Mouse (Mus musculus): ENCODE data around the gene Rps6kc1.
A peak's percentile ranks its signal among the peaks of the same experiment; 100 is the strongest.

Rps6kc1 gene

GRCm38 (mm10) chr1:190663996-190664395 lies 247.6 kb downstream of the Rps6kc1 start:
- DNase-seq = no peak

GRCm38 (mm10) chr1:190662736-190663135 lies 248.8 kb downstream of the Rps6kc1 start:
- no peak for DNase-seq

DNA sequence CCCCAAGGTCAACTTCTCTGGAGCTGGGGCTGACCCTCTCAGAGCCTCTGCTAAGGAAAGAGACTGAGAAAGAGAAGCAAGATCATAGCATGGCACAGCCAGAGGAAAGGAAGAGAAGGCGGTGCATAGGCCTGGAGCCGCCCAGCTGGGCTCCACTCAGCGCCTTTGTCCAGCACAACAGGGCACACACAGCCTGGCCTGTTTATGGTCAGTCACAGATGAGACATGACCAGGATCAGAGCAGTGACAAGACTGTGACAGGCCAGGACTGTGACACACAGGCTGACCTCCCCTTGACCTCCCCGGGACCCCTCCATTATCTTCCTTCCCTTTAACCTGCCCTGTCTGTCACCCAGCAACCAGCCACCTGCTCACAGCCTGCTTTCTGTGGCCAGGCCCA lies 249.8 kb downstream of the Rps6kc1 start:
- DNase-seq = no peak

DNA sequence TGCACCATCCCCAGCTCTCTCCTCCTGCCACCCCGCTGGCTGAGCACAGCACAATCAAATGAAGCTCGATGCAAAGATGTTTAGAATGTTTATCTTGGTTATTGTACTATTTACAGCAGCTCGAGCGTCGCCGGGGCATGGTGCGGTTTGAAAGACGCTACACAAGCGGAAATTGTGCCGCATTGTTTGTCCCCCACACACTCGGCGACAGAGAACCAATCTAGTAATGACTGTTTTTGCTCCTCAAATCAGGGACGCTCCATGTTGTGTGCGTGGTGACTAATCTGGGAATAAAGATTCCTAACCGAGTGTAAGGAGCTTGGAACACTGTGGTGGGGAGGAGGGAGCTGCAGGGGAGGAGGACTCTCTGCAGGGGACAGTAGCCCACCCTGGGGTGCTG lies 250.3 kb downstream of the Rps6kc1 start:
- no peak for DNase-seq

DNA sequence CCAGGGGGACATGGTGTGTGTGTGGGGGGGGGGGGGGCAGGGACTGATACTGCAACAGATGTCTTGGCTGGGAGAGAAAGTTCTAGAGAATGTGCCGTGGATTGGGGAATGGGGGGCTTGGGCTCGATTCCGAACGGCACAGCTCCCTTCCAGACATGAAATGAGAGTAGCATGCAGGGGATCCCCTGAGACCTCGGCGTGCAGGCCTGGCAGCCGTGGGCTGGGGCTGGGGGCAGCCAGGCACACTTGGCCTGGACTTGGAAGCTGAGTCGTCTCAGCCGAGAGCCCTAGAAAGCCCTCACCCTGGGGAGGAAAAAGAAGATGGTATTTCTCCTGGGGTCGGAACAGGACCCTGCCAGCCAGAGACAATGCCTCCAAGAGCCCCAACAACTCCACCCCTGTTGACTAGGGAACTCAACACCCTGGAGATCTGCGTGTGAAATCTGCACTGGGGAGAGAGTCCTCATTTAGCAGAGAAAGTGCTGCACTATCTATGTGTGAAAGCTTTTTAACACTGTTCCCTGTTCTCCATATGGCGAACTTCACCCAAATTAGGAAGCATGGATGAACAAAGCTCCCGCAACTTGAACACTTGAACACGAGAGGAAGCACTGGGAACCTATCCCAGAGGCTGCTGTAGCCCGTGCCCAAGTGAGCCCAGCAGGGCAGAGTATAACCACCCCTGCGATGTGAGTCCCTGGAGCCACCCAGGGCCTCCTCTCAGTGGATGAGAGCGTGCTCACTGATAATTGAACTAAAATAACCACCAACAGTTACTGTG lies 251.7 kb downstream of the Rps6kc1 start:
- DNase-seq = peak; percentile 40

DNA sequence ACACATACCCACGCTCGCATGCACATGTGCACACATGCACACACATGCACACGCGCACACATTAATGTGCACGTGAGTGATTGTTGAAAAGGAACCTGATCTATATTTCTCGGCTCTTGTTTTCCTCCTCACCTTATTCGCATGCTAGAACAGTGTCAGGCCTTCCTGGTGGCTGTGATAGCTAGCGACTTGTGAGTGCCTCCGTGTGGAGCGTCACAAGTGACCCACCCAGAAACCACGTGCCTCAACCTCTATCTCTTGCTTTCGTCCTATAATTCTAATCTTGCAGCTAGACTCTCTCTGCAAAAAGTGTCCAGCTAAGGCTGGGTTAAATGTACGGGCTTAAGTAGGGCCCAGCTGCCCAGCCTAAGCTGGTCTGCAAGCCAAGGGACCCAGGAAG lies 253.3 kb downstream of the Rps6kc1 start:
- no peak for DNase-seq

DNA sequence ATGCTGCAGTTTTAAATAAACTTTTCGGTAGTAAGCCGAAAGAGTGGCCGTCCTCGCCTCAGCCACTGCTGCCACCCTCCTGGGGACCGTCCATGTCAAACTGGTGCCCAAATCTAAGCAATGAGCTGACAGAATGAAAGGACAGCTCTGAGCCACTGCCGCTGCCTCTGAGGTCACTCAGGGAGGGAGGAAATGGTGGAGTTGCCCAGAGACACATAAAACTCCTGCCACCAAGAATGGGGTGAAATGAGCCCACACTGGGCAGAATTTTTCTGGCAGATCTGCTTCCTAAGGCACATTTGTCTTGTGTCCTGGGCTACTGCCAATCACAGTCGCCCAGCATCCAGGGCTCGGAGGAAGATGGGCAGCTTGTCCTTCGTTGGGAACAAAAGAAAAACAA lies 255.5 kb downstream of the Rps6kc1 start:
- no peak for DNase-seq

DNA sequence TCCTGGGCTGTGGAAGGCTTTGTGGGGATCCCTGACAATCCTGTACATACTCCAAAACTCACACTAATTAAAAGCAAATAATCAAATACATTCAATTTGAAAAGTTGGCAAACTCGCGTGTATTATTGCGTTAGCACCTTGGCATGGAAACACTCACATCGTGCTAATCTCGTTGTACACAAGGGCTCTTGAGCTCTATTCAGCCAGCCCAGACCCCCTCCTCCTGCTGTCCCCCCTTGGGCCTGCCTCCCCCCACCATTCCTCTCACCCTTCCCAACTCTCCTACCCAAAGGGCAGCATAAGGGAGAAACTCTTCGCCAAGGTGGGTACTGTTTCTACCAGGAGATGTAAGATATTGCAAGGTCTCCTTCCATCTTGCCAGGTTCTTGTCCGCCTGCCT lies 255.9 kb downstream of the Rps6kc1 start:
- no peak for DNase-seq

DNA sequence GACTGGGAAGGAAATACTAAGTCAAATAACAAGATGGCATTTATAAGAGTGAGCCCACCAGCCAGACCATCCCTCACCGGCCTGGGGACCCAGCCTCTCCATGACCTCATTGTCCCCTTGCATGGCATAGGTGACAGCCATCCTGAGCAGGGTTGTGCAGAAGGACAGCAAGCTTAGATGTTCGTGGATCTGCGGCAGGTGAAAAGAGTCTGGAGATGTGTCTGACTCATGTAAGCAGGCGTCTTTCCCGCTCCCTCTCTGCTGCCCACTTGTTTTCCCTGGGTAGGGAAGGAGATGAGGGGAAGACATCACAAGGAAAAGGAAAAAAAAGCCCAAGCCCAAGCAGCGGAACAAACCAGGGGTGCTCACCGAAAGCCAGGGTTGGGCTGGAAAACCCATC lies 256.5 kb downstream of the Rps6kc1 start:
- no peak for DNase-seq

DNA sequence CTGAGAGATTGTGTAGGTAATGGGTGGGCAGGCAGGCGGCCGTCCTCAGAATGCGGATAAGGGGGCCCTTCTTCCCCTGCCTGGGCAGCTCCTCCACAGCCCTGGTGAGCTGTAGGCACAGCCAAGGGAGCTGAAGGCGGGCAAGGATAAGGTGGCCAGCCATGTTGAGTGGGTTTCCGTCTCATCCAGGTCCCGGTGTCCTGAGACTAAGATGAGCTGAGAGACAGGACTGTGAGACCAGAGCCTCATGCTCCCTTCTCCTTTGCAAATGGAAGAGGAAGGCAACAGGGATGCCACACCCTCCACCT lies 256.9 kb downstream of the Rps6kc1 start:
- DNase-seq = no peak

GRCm38 (mm10) chr1:190653989-190654693 lies 257.4 kb downstream of the Rps6kc1 start:
- DNase-seq = no peak

DNA sequence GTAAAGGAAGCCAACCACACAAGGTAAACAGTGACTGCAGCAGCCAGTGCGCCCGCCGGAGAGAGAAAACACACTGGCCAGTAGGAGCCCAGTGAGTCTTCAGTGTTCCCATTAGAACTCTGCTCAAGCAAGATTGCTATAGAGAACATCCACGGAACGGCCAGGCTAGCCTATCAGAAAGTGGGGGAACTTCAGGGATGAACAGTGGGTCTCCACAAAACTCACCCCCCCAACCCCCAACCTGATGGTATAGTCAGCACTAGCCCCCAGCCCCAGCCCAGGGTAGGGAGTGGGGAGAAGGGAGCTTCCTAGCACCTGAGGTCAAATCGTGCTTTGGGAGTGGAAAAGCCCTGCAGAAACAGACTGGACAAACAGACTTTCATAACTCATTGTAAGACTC lies 258.5 kb downstream of the Rps6kc1 start:
- no peak for DNase-seq
